Mouse (Mus musculus): ENCODE data around the gene Rlbp1. TPM values are rescaled to one million over a fixed set of nuclear protein-coding genes. Genes with fewer than 3 reads are reported as not detected.

Gene Rlbp1
- polyA plus RNA-seq (2011; ENCODE audit: insufficient read depth, insufficient read length, low read depth, missing spikeins) = 2.7 and 2.8 TPM in 2 replicates

DNA sequence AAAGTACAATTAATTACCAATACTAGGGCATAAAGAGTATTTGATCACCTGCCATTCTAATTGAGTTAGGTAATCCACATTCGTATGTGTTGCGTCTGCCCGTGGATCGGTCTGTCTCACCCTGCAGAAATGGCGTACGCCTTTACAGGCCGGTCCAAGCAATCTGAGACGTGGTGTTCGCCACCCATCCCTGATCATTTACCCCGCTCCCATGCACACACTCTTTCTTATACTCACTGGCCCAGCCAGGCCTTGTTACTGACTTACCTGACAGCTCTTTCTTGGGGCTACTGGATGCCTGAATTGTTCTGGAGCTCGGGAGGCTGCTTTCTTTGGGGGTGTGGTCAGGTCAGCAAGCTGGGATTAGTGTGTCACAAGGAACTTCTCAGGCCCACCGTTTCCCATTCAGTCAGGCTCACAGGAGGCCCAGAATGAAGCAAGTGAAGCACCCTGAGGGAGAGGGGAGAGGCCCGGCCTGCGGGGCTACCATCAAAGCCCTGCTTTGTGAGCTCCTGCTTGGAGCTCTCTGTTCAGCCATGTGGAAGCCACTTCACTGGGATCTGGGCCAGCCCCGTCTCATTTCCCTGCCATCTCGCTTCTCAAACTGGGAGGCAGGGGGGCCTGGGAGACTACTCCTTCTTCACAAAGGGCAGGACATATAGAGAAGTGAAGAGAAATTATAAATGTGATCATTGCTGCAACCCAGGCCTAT lies at the start of gene Rlbp1:
Gene Rlbp1 (minus strand): TSS at position 627 of the 712 bp plus-strand sequence.
- H3K4me1 ChIP-seq (ENCODE audit: control insufficient read depth, insufficient read depth, low read length) = no peaks in the 10 kb centered on the region
- H3K27ac ChIP-seq (ENCODE audit: insufficient read depth, low read length) = peak within 1 kb of the TSS; percentile 90
- no peaks in the 10 kb centered on the region for H3K27me3 ChIP-seq (ENCODE audit: control insufficient read depth, insufficient read depth, low read length, poor library complexity, severe bottlenecking)
- H3K36me3 ChIP-seq (ENCODE audit: control insufficient read depth, insufficient read depth, low read length, poor library complexity, severe bottlenecking) = no peaks in the 10 kb centered on the region
- TF ChIP-seq EP300 (IDR thresholded peaks at IDR 0.05; ENCODE audit: insufficient read depth, low read depth, low read length) (no peak), POLR2A (IDR thresholded peaks at IDR 0.05; ENCODE audit: insufficient read depth, low read length) (no peak), CTCF (IDR thresholded peaks at IDR 0.05; ENCODE audit: low read depth, low read length) (no peak)
- H3K9ac ChIP-seq (ENCODE audit: low read depth, poor library complexity, severe bottlenecking) = peak within 1 kb of the TSS; percentile 62
- peak within 1 kb of the TSS; percentile 70 for H3K4me3 ChIP-seq (ENCODE audit: low read depth, low read length)
- H3K9me3 ChIP-seq (replicated peaks; ENCODE audit: control insufficient read depth, insufficient read depth, low read length, poor library complexity, severe bottlenecking) = no peaks in the 10 kb centered on the region

DNA sequence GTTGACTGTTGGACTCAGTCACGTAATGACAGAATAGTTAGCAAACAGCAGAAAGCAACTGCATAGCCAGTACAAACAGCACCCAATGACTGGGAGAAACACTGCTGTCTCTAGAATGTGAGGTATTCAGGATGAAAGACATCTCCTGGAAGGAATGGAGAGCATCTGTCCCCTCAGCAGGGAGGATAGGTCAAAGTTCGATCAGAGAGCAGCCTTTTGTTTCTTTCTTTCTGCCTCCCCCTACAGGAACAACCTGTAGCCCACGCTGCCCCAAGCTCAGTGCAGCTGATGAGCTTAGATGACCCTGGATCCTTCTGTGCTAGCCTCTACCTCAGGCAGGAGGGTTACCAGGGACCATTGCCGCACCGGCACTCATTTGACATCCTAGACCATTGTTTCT lies 41.4 kb upstream of the Rlbp1 start:
- Histone ChIP-seq H3K36me3 (ENCODE audit: control insufficient read depth, insufficient read depth, low read length, poor library complexity, severe bottlenecking) (peaks cover 28% of the 10 kb centered on the region), H3K4me3 (ENCODE audit: low read depth, low read length) (no peak overlapping the region), H3K9me3 (replicated peaks; ENCODE audit: control insufficient read depth, insufficient read depth, low read length, poor library complexity, severe bottlenecking) (no peaks in the 10 kb centered on the region), H3K27me3 (ENCODE audit: control insufficient read depth, insufficient read depth, low read length, poor library complexity, severe bottlenecking) (no peaks in the 10 kb centered on the region), H3K4me1 (ENCODE audit: control insufficient read depth, insufficient read depth, low read length) (peaks cover 5% of the 10 kb centered on the region), H3K9ac (ENCODE audit: low read depth, poor library complexity, severe bottlenecking) (no peak overlapping the region), H3K27ac (ENCODE audit: insufficient read depth, low read length) (peak overlapping the region; percentile 78)
- TF ChIP-seq CTCF (IDR thresholded peaks at IDR 0.05; ENCODE audit: low read depth, low read length) (no peak), EP300 (IDR thresholded peaks at IDR 0.05; ENCODE audit: insufficient read depth, low read depth, low read length) (peak; percentile 90; the same call in 1 of the 2 replicates), POLR2A (IDR thresholded peaks at IDR 0.05; ENCODE audit: insufficient read depth, low read length) (no peak)

DNA sequence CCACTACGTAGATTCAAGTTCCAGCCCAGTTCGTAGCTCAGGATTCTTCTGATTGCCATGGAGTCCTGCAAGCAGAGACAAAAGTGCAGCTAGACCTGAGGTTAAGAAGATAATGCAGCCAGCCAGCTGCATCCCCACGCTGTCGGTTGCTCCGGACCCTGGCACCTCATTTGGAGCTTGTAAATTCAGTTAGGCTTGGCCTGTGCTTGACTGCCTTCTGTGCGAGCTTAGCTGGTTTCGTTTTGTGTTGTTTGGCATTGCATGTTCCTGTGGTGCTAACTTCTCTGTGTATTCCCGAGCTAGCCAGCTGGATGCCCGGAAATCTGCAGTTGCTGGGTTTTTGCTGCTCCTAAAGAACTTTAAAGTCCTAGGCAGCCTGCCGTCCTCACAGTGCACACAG lies 39.0 kb upstream of the Rlbp1 start:
- TF ChIP-seq EP300 (IDR thresholded peaks at IDR 0.05; ENCODE audit: insufficient read depth, low read depth, low read length) = no peak
- TF ChIP-seq POLR2A (IDR thresholded peaks at IDR 0.05; ENCODE audit: insufficient read depth, low read length) = no peak
- TF ChIP-seq CTCF (IDR thresholded peaks at IDR 0.05; ENCODE audit: low read depth, low read length) = no peak
- Histone ChIP-seq H3K4me3 (ENCODE audit: low read depth, low read length) (no peak overlapping the region), H3K36me3 (ENCODE audit: control insufficient read depth, insufficient read depth, low read length, poor library complexity, severe bottlenecking) (peaks cover 31% of the 10 kb centered on the region; the same call in 1 of the 2 replicates), H3K9me3 (replicated peaks; ENCODE audit: control insufficient read depth, insufficient read depth, low read length, poor library complexity, severe bottlenecking) (no peaks in the 10 kb centered on the region), H3K9ac (ENCODE audit: low read depth, poor library complexity, severe bottlenecking) (no peak overlapping the region), H3K4me1 (ENCODE audit: control insufficient read depth, insufficient read depth, low read length) (peaks cover 5% of the 10 kb centered on the region), H3K27me3 (ENCODE audit: control insufficient read depth, insufficient read depth, low read length, poor library complexity, severe bottlenecking) (no peaks in the 10 kb centered on the region), H3K27ac (ENCODE audit: insufficient read depth, low read length) (no peak overlapping the region)

DNA sequence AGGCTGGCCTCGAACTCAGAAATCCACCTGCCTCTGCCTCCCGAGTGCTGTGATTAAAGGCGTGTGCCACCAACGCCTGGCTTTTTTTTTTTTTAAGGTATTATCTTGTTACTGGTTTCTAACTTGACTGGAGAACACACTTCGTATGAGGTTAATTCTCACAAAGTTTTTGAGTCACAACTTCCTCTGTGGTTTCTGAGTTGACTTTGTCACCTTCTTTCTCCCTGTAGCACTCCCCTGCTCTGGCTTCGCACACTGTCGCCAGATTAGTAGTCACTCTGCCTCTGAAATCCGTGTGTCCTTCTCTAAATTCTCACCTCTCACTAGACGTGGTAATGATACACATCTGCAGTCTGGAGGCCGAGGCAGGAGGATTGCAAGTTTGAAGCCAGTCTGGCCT lies 36.0 kb upstream of the Rlbp1 start:
- no peak for TF ChIP-seq POLR2A (IDR thresholded peaks at IDR 0.05; ENCODE audit: insufficient read depth, low read length)
- no peak for TF ChIP-seq CTCF (IDR thresholded peaks at IDR 0.05; ENCODE audit: low read depth, low read length)
- no peak for TF ChIP-seq EP300 (IDR thresholded peaks at IDR 0.05; ENCODE audit: insufficient read depth, low read depth, low read length)
- Histone ChIP-seq H3K36me3 (ENCODE audit: control insufficient read depth, insufficient read depth, low read length, poor library complexity, severe bottlenecking) (peaks cover 37% of the 10 kb centered on the region), H3K9me3 (replicated peaks; ENCODE audit: control insufficient read depth, insufficient read depth, low read length, poor library complexity, severe bottlenecking) (no peaks in the 10 kb centered on the region), H3K4me1 (ENCODE audit: control insufficient read depth, insufficient read depth, low read length) (peaks cover 3% of the 10 kb centered on the region), H3K27me3 (ENCODE audit: control insufficient read depth, insufficient read depth, low read length, poor library complexity, severe bottlenecking) (no peaks in the 10 kb centered on the region), H3K9ac (ENCODE audit: low read depth, poor library complexity, severe bottlenecking) (no peak overlapping the region), H3K4me3 (ENCODE audit: low read depth, low read length) (no peak overlapping the region), H3K27ac (ENCODE audit: insufficient read depth, low read length) (no peak overlapping the region)

DNA sequence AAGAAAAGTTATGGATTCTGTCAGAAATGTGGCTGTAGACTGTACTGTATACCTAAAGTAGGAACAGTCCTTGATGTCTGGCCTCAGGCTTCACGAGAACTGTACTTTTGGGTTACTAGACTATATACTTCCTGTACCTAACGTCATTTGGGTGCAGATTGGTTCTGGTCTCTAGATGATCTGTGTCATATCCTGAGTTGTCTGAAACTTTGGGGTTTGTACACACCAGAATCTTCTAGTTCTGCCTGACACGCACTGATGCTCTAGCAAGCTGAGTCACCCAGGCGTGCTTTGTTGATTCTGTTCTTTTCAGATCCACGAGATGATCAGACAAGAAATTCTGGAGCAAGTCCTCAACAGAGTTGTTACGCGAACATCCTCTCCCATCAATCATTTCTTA lies 33.1 kb upstream of the Rlbp1 start:
- Histone ChIP-seq H3K4me3 (ENCODE audit: low read depth, low read length) (no peak overlapping the region), H3K9ac (ENCODE audit: low read depth, poor library complexity, severe bottlenecking) (no peak overlapping the region), H3K27ac (ENCODE audit: insufficient read depth, low read length) (no peak overlapping the region), H3K27me3 (ENCODE audit: control insufficient read depth, insufficient read depth, low read length, poor library complexity, severe bottlenecking) (no peaks in the 10 kb centered on the region), H3K9me3 (replicated peaks; ENCODE audit: control insufficient read depth, insufficient read depth, low read length, poor library complexity, severe bottlenecking) (no peaks in the 10 kb centered on the region), H3K36me3 (ENCODE audit: control insufficient read depth, insufficient read depth, low read length, poor library complexity, severe bottlenecking) (peaks cover 36% of the 10 kb centered on the region), H3K4me1 (ENCODE audit: control insufficient read depth, insufficient read depth, low read length) (no peaks in the 10 kb centered on the region)
- TF ChIP-seq POLR2A (IDR thresholded peaks at IDR 0.05; ENCODE audit: insufficient read depth, low read length) (no peak), CTCF (IDR thresholded peaks at IDR 0.05; ENCODE audit: low read depth, low read length) (no peak), EP300 (IDR thresholded peaks at IDR 0.05; ENCODE audit: insufficient read depth, low read depth, low read length) (no peak)
